Mouse (Mus musculus) liver, postnatal 0 days (tissue): ENCODE measurements around the gene Smyd2.

Source experiments
- CTCF ChIP-seq: sonication (generic); IDR thresholded peaks from 2 replicates; pipeline ENCODE4 v1.5.1; 2016; ENCODE audit warnings: antibody characterized with exemption, low read depth
- EP300 ChIP-seq: IDR thresholded peaks from 2 replicates; pipeline ENCODE4 v1.6.1; 2016; ENCODE audit warnings: antibody characterized with exemption, low read depth, mild to moderate bottlenecking

- TF ChIP-seq CTCF (peak; percentile 37), EP300 (no peak)
Observed at GRCm38 (mm10) chr1:189879212-189879611, 43.0 kb downstream of the Smyd2 start.
